Mouse (Mus musculus) cerebellum, adult (tissue): ENCODE measurements at regions not wholly inside any gene's neighbourhood (a gene's known extent, or its start where the extent isn't known, plus 50 kb on each side); places are given as distances from the start of the nearest gene placed in this dataset.
A peak's percentile ranks its signal among the peaks of the same experiment; 100 is the strongest.
"Not testable (repeated sequence)": the region's sequence is repeated elsewhere in the genome, so short reads cannot be mapped to it uniquely, and the experiment has no call there.

Source experiments
- ATAC-seq: cut with Nextera tagmentation; 2 replicates; pipeline ENCODE4 v1.9.2; 2017; ENCODE audit warnings: mild to moderate bottlenecking, moderate library complexity, mixed read lengths; ENCODE audit not compliant: insufficient number of reproducible peaks, low FRiP score, low TSS enrichment

DNA sequence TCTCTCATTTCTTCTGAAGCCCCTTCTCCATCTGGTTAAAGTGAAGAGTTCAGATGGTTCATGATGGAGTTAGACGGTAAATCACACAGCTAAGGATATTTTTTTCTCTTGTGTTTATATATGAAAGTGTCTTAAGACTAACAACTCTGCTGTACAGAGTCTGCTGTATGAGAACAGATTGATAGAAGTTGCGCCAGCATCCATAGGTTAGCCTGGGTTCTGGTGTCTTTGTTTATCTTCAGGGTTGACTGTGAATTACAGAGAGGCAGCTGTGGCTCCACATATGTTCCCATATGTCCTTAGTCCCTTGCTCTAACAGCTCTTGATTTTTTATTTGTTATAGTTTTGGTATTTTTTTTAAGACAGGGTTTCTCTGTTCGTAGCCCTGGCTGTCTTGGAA, 334.9 kb upstream of the Api5 start:
- no peak for ATAC-seq

DNA sequence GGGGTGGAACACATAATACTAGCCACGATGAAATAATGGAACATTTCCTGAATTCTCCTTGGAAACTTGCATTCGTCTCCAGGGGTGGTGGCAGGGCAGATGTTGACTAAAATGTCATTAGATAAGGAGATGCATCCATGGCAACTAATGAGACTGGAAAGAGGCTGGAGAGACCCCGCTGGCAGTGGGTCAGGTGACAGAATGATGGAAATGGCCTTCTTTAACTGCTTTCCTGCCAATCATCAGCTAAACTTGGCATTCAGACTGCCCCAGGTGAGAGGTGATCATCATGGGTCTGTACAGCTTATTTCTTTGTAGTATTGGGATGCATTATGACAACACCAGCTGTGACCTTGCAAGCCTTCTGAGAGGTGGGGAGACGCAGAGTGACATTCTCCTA, 334.3 kb upstream of the Api5 start:
- no peak for ATAC-seq

DNA sequence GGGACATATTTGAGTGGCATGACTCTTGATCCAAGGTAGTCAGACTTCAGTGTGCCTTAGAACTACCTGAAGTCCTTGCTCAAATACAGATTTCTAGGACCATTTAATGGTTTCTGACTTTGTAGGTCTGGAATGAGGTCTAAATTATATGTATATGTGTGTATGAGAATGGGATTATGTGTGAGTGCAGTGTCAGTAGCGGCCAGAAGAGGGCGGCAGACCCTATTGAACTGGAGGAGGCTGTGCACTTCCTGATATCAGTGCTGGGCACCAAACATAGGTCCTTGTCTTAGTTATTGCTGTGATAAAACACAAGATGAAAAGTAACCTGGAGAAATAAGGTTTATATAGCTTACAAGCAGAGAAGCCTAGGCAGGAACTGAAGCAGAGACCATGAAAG, 328.6 kb upstream of the Api5 start:
- no peak for ATAC-seq

DNA sequence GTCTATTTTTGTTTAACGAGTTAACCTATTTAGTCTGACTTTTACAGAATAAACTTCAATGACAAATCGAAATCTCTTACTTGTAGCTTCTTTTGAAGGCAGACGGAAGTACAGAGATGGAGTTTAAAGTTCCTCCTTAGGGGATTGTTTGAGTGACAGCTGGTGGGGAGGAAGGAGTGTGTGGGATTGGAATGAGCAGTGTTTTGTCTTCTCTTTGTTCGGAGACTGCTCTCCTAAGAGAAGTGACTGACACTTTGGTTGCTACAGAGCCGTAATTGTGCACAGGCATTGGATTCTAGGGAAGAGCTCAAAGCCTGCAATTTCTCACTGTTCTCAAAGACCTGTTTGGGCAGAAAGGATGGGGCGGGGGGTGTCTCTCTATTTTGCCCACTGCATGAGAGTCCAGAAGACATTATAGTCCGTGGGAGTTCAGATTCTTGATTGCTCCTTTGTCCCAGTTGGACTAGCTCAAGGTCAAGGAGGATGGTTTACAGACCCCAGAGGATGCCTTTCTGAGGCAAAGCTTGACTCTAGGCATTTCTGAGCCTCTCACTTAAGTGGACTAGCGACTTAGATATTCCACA, 327.0 kb upstream of the Api5 start:
- no peak for ATAC-seq

DNA sequence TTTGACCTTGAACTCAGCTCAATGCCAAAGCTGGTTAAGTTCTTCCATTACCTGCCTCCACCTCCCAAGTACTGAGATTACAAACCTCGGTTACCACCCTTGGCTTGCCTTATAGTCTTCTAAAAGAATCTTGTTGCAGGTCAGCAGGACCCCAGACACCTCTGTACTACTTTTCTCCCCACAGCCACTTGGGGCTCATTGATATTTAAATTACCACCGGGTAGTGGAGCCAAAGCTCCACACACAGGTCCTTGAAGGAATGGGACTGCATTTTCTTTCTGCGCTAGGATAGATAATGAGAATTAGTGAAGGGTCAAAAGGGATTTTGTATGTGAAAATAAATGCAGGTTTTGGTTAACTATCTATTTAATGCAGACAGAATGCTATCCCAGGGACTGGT, 326.5 kb upstream of the Api5 start:
- no peak for ATAC-seq

DNA sequence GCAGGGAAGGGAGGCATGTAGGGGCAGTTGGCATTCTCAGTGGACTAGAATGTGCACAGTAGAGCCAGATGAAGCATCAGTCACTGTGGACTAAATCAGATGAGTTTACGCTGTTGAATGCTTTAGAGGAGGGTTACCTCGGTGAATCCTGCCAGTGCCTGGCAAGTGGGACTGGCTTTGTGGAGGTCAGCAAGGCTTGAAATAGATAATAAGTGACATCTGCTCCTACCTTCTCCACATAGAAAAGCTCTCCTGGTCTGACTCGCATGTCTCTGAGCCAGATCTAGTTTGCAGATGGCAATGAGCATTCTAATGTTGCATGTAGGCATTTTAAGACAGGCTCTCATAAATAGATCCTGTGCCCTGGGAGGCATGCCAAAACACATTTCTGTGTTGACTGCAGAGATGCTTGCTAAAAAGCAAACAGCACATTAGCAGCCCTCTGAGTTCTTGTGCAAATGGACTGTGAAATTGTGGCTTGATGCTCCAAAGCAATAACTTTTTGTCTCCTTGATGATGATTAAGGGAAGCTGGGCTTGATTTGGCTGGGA, 310.3 kb upstream of the Api5 start:
- peak; percentile 76 for ATAC-seq

DNA sequence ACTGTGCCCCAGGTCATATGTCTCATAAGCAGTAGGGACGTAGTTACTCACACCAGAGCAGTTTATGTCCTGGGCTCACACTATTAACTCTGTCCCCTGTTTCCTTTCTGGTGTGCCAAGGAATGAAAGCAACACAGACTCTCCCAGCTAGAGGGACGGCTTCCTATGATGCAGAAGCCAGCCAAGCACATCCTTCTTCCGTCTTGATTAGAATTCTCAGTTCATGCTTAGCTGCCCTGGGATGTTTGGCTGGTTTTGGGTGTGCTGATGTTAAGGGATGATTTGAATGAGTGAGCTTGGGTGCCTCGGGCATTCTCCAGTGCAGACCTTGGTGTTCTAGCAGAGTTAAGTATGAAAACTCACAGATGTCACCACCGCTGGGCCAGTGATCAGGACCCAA, 291.9 kb upstream of the Api5 start:
- no peak for ATAC-seq

DNA sequence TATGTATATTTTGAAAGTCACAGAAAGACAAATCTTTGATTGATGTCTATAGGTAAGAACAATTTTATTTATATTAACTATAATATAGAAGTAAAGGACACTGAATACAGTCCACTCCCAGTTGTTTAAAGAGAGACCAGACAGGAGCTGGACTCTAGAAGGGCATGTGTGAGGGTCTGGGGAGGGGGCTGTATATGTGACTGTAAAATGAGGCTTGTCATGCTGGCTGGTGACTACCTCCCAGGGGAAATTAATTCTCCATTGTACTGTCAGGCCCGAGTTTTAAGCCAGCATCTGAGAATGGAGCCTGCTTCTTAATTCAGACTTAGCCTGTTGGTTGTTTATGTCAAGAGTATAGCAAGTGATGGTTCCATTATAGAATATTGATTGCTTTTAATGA, 261.4 kb upstream of the Api5 start:
- no peak for ATAC-seq

DNA sequence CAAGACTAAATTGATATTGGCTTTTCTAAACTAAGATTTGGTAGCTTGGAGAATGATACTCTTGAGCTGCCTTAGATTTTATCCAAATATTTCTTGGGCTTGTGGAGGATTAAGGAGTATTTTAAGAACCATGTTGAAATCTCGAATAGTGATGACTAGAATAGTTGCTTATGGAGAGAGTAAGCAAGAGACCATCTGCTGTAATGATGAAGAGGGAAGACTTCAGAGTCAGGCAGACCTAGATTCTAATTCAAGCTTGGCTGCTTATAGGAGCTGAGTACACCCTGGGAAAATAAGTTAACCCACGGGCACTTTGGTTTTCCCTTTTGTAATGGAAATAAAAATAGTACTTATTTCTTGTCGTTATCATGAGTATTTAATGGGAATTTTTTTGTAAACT, 257.3 kb upstream of the Api5 start:
- ATAC-seq: no peak

DNA sequence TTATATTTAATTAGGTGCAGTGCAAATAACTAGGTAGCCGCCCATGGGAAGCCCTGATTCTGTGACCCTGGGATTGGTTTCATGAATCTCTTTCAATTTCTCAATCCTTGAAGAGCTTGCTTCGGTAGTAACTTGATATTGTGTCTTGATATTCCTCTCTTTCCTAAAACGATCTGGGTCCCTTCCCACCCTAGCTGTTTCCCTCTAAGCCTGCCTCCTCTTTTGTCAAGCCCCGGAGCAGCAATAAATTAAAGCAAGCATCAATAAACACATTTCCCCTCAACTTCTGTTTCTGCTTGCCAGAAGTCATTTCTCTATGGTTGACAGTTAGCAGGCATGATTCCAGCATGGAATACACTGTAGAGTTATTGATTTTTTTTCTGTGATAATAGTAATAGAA, 252.6 kb upstream of the Api5 start:
- no peak for ATAC-seq

DNA sequence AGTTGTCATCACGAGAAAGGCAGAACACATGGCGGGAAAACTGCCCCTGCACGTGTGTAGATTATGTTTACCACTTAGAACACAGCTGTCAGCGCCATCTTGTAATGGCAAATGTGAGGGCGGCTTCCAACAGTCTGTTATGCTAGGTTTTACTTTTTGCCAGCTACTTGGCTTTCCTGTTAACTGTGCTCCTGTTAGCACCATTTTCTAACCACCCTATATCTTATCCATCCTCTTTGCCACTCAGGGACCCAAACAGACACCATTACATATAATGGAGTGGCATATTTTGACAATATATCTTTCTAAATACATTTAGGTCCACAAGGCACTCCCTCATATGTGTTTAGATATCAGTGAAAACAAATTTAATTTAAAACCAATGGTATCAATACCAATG, 247.7 kb upstream of the Api5 start:
- not testable (repeated sequence) for ATAC-seq

DNA sequence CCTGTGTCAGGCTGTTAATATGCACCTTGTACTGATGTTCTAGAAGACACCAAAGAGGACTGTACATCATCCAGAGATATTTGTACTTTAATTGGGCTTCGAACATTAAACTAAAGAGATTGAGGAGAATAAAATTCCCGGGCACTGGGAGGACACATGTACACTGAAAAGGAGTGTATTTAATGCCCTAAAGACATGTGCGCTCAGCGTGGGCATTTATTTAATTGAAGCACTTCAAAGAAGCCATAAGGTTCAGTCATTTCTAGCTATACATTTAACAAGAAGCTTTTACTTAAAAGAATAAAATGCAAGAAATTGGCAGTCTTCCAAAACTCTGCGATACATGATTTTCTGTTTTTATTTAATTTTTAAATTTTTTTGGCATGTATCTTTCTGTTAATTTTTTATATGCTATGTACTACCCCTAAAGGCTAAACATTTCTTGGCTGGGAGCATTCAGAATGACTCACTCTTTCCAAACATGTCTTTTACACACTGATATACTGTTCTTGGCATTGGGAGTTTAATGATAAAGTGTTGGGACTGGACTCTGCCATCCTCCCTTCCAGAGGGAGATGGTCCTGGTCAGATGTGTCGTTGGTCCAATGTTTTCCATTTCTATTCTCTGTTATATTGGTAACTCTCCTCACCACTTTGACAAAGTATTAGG, 242.3 kb upstream of the Api5 start:
- ATAC-seq: no peak

DNA sequence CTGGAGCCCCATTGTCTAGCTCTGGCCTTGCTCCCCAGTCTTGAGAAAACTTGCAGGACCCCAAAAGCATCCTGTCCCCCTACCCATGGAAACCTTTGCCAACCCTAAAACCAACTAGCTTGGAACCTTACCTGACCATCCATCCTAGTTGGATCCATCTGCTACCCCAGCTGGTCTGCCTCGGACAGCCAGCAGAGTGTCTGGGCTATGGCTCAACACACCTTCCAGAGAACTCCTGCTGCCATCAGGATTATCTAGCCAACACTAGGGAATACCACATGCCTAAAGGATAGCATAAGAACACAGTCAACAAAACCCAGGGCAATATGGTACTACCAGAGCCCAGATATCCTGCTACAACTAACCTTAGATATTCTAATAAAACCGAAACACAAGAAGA, 227.9 kb upstream of the Api5 start:
- ATAC-seq: peak; percentile 74

DNA sequence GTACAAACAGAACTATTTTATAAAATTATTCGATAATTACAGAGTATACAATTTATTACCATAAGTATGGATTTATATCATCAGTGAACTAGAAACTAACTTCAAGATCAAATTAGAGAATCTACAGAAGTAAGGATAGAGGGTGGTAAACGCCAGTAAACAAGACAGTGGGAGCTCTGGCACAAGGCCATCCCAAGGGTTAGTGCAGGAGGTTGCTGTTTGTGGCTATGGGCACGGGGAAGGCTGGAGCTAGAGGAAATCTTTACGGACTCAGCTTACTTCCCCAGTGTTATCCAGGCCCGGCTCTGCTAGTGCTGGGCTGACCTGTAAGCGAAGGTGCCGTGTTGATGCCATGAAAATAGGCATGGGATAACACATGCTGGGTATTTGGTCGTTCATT, 220.5 kb upstream of the Api5 start:
- ATAC-seq: no peak
